Mouse (Mus musculus): ENCODE results near the gene Ampd2. TPM values are rescaled to one million over a fixed set of nuclear protein-coding genes. Genes with fewer than 3 reads are reported as not detected.

Ampd2 gene
- total and polyA plus RNA-seq, 2 experiments: 11.0 to 128 TPM

- no peaks in the 10 kb centered on the region for H3K27me3 ChIP-seq (ENCODE audit: control insufficient read depth, insufficient read depth, low read length)
- H3K36me3 ChIP-seq (ENCODE audit: control insufficient read depth, insufficient read depth, low read length): no peaks in the 10 kb centered on the region
- TF ChIP-seq CTCF (IDR thresholded peaks at IDR 0.05; ENCODE audit: low read depth, low read length) (no peak), POLR2A (IDR thresholded peaks at IDR 0.05; ENCODE audit: extremely low read depth, insufficient read depth, low read length) (no peak)
- WGBS: 54% methylated on average over 2 of the region's 2 CpGs
- no peak overlapping the region for H3K27ac ChIP-seq (replicated peaks; ENCODE audit: insufficient read depth, low read depth, low read length)
- DNase-seq (ENCODE audit: extremely low read depth, low read depth, low spot score): peak; percentile 58
- no peak overlapping the region for H3K4me3 ChIP-seq (ENCODE audit: insufficient read depth, low read depth, low read length)
- H3K9ac ChIP-seq (ENCODE audit: low read depth, low read length): no peak overlapping the region
- peaks cover 4% of the 10 kb centered on the region for H3K4me1 ChIP-seq (ENCODE audit: control insufficient read depth, insufficient read depth, low read length)
- peaks cover 2% of the 10 kb centered on the region for H3K79me2 ChIP-seq (ENCODE audit: control insufficient read depth, insufficient read depth, low read length)
Observed at GRCm38 (mm10) chr3:108089916-108090315, 3.5 kb upstream of the Ampd2 start.

GRCm38 (mm10) chr3:108088842-108089380, 2.5 kb upstream of the Ampd2 start:
- DNase-seq (ENCODE audit: extremely low read depth, low read depth, low spot score): no peak
- Histone ChIP-seq H3K27me3 (ENCODE audit: control insufficient read depth, insufficient read depth, low read length) (no peaks in the 10 kb centered on the region), H3K9ac (ENCODE audit: low read depth, low read length) (no peak overlapping the region), H3K36me3 (ENCODE audit: control insufficient read depth, insufficient read depth, low read length) (no peaks in the 10 kb centered on the region), H3K79me2 (ENCODE audit: control insufficient read depth, insufficient read depth, low read length) (peaks cover 12% of the 10 kb centered on the region), H3K4me3 (ENCODE audit: insufficient read depth, low read depth, low read length) (no peak overlapping the region), H3K27ac (replicated peaks; ENCODE audit: insufficient read depth, low read depth, low read length) (no peak overlapping the region), H3K4me1 (ENCODE audit: control insufficient read depth, insufficient read depth, low read length) (peaks cover 13% of the 10 kb centered on the region)
- 75% methylated on average over 5 of the region's 5 CpGs for WGBS
- TF ChIP-seq CTCF (IDR thresholded peaks at IDR 0.05; ENCODE audit: low read depth, low read length): no peak
- no peak for TF ChIP-seq POLR2A (IDR thresholded peaks at IDR 0.05; ENCODE audit: extremely low read depth, insufficient read depth, low read length)

DNA sequence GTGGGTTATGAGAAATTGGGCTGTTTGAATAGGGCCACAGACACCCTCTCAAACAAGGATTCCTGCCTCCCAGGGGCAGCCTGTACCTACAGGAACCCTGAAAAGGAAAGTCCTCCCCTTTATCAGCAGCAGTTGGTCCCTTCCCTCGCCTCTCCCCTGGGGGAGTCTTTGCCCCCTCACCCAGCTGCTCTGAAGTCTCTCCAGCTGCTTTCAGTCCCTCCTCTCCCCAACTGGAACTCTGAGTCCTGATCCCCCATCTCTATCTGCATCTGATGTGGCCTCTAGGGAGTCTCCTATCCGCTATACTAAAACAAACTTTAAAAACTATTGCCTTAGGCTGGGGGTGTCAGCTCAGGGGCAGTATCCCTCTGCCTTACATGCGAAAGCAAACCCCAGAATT, 878 bp upstream of the Ampd2 start:
- DNase-seq (ENCODE audit: extremely low read depth, low read depth, low spot score): no peak
- Histone ChIP-seq H3K4me3 (ENCODE audit: insufficient read depth, low read depth, low read length) (no peak overlapping the region), H3K27ac (replicated peaks; ENCODE audit: insufficient read depth, low read depth, low read length) (no peak overlapping the region; the same call in 1 of the 2 replicates), H3K36me3 (ENCODE audit: control insufficient read depth, insufficient read depth, low read length) (no peaks in the 10 kb centered on the region), H3K9ac (ENCODE audit: low read depth, low read length) (no peak overlapping the region), H3K4me1 (ENCODE audit: control insufficient read depth, insufficient read depth, low read length) (peaks cover 26% of the 10 kb centered on the region), H3K79me2 (ENCODE audit: control insufficient read depth, insufficient read depth, low read length) (peaks cover 16% of the 10 kb centered on the region), H3K27me3 (ENCODE audit: control insufficient read depth, insufficient read depth, low read length) (no peaks in the 10 kb centered on the region)
- TF ChIP-seq CTCF (IDR thresholded peaks at IDR 0.05; ENCODE audit: low read depth, low read length): no peak
- no peak for TF ChIP-seq POLR2A (IDR thresholded peaks at IDR 0.05; ENCODE audit: extremely low read depth, insufficient read depth, low read length)
- WGBS: 92% methylated on average over 3 of the region's 3 CpGs

DNA sequence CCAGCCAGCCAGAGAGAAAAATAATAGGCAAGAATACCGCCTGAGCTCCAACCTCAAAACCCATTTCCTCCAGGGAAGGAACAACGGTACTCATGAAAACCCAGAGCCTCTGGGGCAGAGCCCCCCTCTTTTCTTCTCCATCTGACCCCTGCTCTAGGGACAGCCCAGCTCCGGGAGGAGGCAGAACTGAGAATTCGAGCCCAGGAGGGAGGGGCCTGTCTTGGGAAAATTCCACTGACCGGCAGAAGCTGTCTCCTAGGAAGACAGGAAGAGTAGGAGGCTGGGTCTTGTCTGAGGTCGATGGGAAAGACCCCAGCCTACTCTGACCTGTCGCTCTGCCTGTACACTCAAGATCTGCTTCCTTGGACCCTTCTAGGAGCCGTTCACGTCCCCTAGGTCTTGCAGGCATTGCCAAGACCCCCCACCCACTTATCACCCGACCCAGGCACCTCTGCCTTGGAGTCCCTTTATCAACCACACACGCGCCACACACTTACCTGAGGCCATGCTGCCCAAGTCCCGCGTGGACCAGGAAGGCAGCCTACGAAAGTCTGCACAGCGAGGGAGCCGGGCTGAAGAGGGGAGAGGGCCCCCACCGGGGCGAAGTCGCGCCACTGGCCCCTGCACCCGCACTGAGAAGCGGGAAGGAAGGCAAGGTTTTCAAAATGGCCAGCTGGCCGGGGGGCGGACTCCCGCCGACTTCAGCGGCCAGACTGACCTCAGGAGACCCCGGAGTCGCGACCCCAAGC, 556 bp downstream of the Ampd2 start:
- no peak for TF ChIP-seq CTCF (IDR thresholded peaks at IDR 0.05; ENCODE audit: low read depth, low read length)
- Histone ChIP-seq H3K4me3 (ENCODE audit: insufficient read depth, low read depth, low read length) (peak overlapping the region; percentile 85), H3K79me2 (ENCODE audit: control insufficient read depth, insufficient read depth, low read length) (peaks cover 19% of the 10 kb centered on the region), H3K27ac (replicated peaks; ENCODE audit: insufficient read depth, low read depth, low read length) (peak overlapping the region; percentile 92), H3K9ac (ENCODE audit: low read depth, low read length) (peak overlapping the region; percentile 90), H3K36me3 (ENCODE audit: control insufficient read depth, insufficient read depth, low read length) (no peaks in the 10 kb centered on the region), H3K4me1 (ENCODE audit: control insufficient read depth, insufficient read depth, low read length) (peaks cover 30% of the 10 kb centered on the region), H3K27me3 (ENCODE audit: control insufficient read depth, insufficient read depth, low read length) (no peaks in the 10 kb centered on the region)
- no peak for DNase-seq (ENCODE audit: extremely low read depth, low read depth, low spot score)
- 0% methylated on average over 31 of the region's 31 CpGs for WGBS

- H3K4me1 ChIP-seq (ENCODE audit: control insufficient read depth, insufficient read depth, low read length): peaks cover 30% of the 10 kb centered on the region
- TF ChIP-seq POLR2A (IDR thresholded peaks at IDR 0.05; ENCODE audit: extremely low read depth, insufficient read depth, low read length) (0 out of 2 replicates have a peak, but pooled peaks have one; percentile 38), CTCF (IDR thresholded peaks at IDR 0.05; ENCODE audit: low read depth, low read length) (no peak)
- WGBS: under 1% methylated on average over 14 of the region's 14 CpGs
- H3K36me3 ChIP-seq (ENCODE audit: control insufficient read depth, insufficient read depth, low read length): no peaks in the 10 kb centered on the region
- peaks cover 19% of the 10 kb centered on the region for H3K79me2 ChIP-seq (ENCODE audit: control insufficient read depth, insufficient read depth, low read length)
- peak overlapping the region; percentile 90 for H3K9ac ChIP-seq (ENCODE audit: low read depth, low read length)
- H3K27ac ChIP-seq (replicated peaks; ENCODE audit: insufficient read depth, low read depth, low read length): peak overlapping the region; percentile 92
- peak overlapping the region; percentile 85 for H3K4me3 ChIP-seq (ENCODE audit: insufficient read depth, low read depth, low read length)
- no peaks in the 10 kb centered on the region for H3K27me3 ChIP-seq (ENCODE audit: control insufficient read depth, insufficient read depth, low read length)
- DNase-seq (ENCODE audit: extremely low read depth, low read depth, low spot score): peak; percentile 83
Observed at GRCm38 (mm10) chr3:108085281-108085720, 1.1 kb downstream of the Ampd2 start.

DNA sequence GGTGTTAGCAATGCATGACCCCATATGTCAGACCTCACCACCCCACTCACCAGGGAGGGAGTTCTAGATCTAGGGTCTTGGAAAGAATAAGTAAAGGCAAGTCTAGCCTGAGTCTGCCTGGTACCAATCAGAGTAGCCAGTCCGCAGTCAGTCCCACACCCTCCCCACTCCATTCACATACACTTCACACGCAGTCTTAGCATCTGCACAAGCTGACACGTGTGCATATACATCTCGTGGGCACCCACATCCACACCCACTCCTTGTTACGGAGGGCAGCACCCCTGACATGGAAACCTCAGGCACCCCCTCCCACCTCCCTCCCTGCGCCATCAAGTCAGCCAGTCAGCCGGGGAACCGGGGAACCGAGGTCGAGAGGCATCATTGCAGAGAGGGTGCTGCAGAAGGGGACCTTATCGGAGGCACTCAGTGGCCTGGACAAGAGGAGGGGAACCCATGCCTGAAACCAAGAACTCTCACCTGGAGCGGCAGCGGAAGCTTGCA, 1.6 kb downstream of the Ampd2 start:
- no peak for DNase-seq (ENCODE audit: extremely low read depth, low read depth, low spot score)
- H3K4me3 ChIP-seq (ENCODE audit: insufficient read depth, low read depth, low read length): peak overlapping the region; percentile 85
- H3K79me2 ChIP-seq (ENCODE audit: control insufficient read depth, insufficient read depth, low read length): peaks cover 19% of the 10 kb centered on the region
- no peaks in the 10 kb centered on the region for H3K27me3 ChIP-seq (ENCODE audit: control insufficient read depth, insufficient read depth, low read length)
- H3K9ac ChIP-seq (ENCODE audit: low read depth, low read length): peak overlapping the region; percentile 65
- TF ChIP-seq POLR2A (IDR thresholded peaks at IDR 0.05; ENCODE audit: extremely low read depth, insufficient read depth, low read length) (no peak), CTCF (IDR thresholded peaks at IDR 0.05; ENCODE audit: low read depth, low read length) (no peak)
- H3K4me1 ChIP-seq (ENCODE audit: control insufficient read depth, insufficient read depth, low read length): peaks cover 30% of the 10 kb centered on the region
- no peaks in the 10 kb centered on the region for H3K36me3 ChIP-seq (ENCODE audit: control insufficient read depth, insufficient read depth, low read length)
- WGBS: 12% methylated on average over 13 of the region's 13 CpGs
- no peak overlapping the region; the same call in 1 of the 2 replicates for H3K27ac ChIP-seq (replicated peaks; ENCODE audit: insufficient read depth, low read depth, low read length)

Measured in liver, adult 2 months (tissue).